In the genomic region with DNA sequence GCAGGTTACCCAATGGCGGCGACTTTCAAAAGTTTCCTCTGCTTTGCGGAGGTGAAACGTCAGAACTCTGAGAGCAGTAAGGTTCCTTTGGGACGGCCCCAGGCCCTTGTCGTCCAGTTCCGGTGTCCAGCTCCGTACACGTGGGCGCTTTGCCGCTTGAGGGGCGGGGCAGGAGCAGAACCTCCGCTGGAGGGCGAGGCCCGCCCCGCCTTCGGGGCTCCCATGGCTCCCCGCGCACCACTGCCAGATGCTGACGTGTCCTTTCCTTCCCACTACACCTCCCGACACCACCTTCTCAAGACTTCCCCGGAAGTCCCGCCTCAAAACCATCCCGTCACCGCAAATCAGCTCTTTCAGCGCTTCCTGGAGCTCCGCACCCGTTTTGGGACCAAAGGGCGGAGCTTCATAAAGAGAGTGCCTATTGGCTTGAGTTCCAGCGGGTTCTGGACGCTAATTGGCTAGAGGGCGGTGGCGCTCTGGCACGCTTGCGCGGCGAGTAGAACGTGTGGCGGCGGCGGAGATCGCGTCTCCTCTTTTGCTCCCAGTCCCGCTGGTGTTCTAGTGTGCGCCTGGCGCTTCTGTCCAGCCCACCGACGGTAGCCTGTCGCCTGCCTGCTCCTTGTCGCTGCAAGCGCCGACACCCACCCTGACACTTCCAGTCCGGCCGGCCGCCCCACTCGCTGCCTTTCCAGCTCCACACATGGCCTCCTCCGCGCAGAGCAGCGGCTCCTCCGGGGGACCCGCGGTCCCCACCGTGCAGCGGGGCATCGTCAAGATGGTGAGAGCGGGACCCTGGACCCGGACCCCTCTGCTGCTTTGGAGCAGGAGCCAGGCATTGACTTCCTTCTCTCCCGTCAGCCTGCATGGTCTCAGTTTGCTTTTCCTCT, we compare ENCODE assay signal across 8 mouse cellular contexts. TPM values are rescaled to one million over a fixed set of nuclear protein-coding genes. Genes with fewer than 3 reads are reported as not detected.
DNase-seq lines count a peak whose midpoint lies in the region; ATAC-seq lines count a peak whose summit lies in the region.

No protein-coding gene starts in this region.

- peak; percentile 90 for ATAC-seq in megakaryocyte progenitor cell, adult 5-6 weeks (replicated peaks; ENCODE audit: poor library complexity)

- DNase-seq in adipocyte (ENCODE audit: low spot score), result peak; percentile 100
- peak; percentile 99 for DNase-seq in embryo, embryonic 10 days (ENCODE audit: low spot score)
- peak; percentile 97 for DNase-seq in gastrocnemius, postnatal 10 days
- peak; percentile 100 for DNase-seq in induced T-regulatory cell, adult 2 months (ENCODE audit: low read depth)
- peak; percentile 99 for DNase-seq in left cerebral cortex, adult 9 months (ENCODE audit: low spot score in 2 of 2)
- DNase-seq in right cerebral cortex, postnatal 14 days, result peak; percentile 96
- peak; percentile 98 to 99 for DNase-seq in urinary bladder, postnatal 36 days (ENCODE audit: low spot score in 2 of 2)

RNA-seq across cellular contexts. Expression of gene Snd1, which starts 5.2 kb away (rescaled TPM):
- total RNA-seq in gastrocnemius, postnatal 10 days (2021), result 10 to 100 TPM; 56.2 to 65.2 TPM
- 85.0 and 89.1 TPM in 2 replicates for total RNA-seq in megakaryocyte progenitor cell, adult 5-6 weeks (2015)
- 177 and 186 TPM in 2 replicates for total RNA-seq in megakaryocyte progenitor cell, adult 5-6 weeks (2017)

RNA-seq across cellular contexts. Expression of gene Pax4, which starts 31.0 kb away (rescaled TPM):
- total RNA-seq in gastrocnemius, postnatal 10 days (2021), result not detected
- total RNA-seq in megakaryocyte progenitor cell, adult 5-6 weeks (2015), result not detected in 2 replicates
- not detected in 2 replicates for total RNA-seq in megakaryocyte progenitor cell, adult 5-6 weeks (2017)

RNA-seq across cellular contexts. Expression of gene Gcc1, which starts 51.9 kb away (rescaled TPM):
- total RNA-seq in gastrocnemius, postnatal 10 days (2021), result 1 to 10 TPM; 5.7 to 7.9 TPM
- 4.0 and 4.4 TPM in 2 replicates for total RNA-seq in megakaryocyte progenitor cell, adult 5-6 weeks (2015)
- total RNA-seq in megakaryocyte progenitor cell, adult 5-6 weeks (2017), result 9.5 and 10.2 TPM in 2 replicates

RNA-seq across cellular contexts. Expression of gene Fscn3, which starts 52.5 kb away (rescaled TPM):
- not detected for total RNA-seq in gastrocnemius, postnatal 10 days (2021)
- not detected in 2 replicates for total RNA-seq in megakaryocyte progenitor cell, adult 5-6 weeks (2015)
- not detected in 2 replicates for total RNA-seq in megakaryocyte progenitor cell, adult 5-6 weeks (2017)

RNA-seq across cellular contexts. Expression of gene Arf5, which starts 56.7 kb away (rescaled TPM):
- 100 to 1,000 TPM; 116 to 124 TPM for total RNA-seq in gastrocnemius, postnatal 10 days (2021)
- total RNA-seq in megakaryocyte progenitor cell, adult 5-6 weeks (2015), result 45.1 and 45.5 TPM in 2 replicates
- total RNA-seq in megakaryocyte progenitor cell, adult 5-6 weeks (2017), result 44.2 and 45.2 TPM in 2 replicates

Comparison
In these comparisons a context has a peak if more than half of its experiments do, and no peak if none do; other contexts are left out.
1. Peak in every context shown above with its lines: DNase-seq and ATAC-seq.